Mouse (Mus musculus) liver, postnatal 0 days (tissue): ENCODE data around the gene Gm49394.

ENCODE experiments used
- CTCF ChIP-seq: sonication (generic); IDR thresholded peaks from 2 replicates; pipeline ENCODE4 v1.5.1; 2016; ENCODE audit warnings: antibody characterized with exemption, low read depth
- EP300 ChIP-seq: IDR thresholded peaks from 2 replicates; pipeline ENCODE4 v1.6.1; 2016; ENCODE audit warnings: antibody characterized with exemption, low read depth, mild to moderate bottlenecking

DNA sequence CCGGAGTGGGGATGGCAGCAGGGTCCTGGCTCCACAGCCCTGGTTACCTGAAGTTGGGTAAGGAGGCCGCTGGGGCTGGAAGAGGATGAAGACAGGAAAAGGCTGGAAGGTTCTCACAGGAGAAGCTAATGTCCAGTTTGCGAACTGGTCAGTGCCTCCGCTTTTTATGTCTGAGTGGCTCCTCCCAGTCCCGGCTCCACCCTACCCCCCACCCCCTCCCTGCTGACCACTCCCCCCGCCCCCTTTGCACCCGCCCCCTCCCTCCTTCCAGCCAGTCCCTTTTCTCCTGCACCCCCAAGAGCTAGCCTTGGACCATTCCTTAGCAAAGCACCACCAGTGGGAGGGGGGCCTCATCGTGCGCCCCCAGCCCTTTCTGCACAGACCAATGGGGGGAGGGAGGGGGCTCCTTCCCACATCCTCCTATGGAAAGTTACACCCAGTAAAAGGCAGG lies 12.4 kb downstream of the Gm49394 start:
- no peak for TF ChIP-seq CTCF
- TF ChIP-seq EP300, result no peak
